Mouse (Mus musculus): Measurements from ENCODE around the gene Eya3.
"Not testable (repeated sequence)": the region's sequence is repeated elsewhere in the genome, so short reads cannot be mapped to it uniquely, and the experiment has no call there.

The Eya3 gene

GRCm38 (mm10) chr4:132638461-132639190, at the start of gene Eya3:
Eya3 (plus strand) TSS chr4:132638987.
- DNase-seq (ENCODE audit: low read depth, low spot score): peak; percentile 99

GRCm38 (mm10) chr4:132590642-132591041, 48.1 kb upstream of the Eya3 start:
- no peak for DNase-seq (ENCODE audit: low read depth, low spot score)

DNA sequence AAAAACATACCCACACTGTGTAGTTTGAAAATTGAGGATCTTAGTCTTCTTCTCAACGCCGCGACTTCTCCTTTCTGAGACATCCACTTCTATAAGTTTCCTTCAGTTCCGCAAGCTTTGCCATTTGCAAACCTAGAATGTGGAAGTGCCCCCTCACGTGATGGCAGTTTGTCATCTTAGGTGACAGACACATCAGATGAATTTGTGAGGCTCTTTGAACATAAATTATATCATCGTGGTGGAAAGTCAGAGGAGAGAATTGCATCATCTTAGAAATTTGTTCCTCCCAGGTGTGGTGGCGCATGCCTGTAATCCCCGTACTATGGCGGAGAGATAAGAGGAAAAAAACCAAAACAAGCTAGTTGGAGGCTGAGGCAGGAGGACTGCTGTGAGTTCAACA, 45.8 kb upstream of the Eya3 start:
- DNase-seq (ENCODE audit: low read depth, low spot score): no peak

DNA sequence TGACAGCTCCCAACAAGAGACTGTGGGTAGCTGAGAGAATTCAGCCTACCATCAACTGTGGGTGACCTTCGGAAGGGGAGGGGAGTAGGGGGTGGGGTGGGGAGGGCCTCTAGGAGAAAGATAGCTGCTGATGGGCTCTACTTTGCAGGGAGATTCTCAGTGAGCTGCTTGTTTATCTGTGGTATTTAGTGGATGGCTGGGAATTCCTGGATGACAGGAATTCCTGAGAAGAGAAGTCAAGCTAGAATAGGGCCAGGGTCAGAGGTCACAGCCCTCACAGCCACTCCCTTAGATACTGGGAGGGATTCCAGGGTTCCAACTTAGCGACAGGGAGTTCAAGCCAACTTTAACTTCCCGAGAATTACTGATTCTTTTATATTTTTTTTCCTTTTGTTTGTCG, 44.6 kb upstream of the Eya3 start:
- DNase-seq (ENCODE audit: low read depth, low spot score): peak; percentile 93

DNA sequence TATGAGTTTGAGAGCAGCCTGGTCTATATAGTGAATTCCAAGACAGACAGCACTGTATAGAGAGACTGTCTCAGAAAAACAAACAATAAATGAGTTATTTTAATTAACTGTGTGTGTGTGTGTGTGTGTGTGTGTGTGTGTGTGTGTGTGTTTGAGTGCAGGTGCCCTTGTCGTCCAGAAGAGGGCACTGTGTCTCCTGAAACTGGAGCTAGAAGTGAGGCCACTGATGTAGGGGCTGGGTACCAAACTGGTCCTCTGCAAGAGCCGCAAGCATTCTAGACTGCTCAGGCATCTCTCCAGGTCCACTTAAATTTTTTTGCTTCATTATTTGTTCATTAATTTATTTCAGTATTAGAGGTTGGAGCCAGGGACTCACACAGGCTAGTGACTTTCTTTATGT, 39.9 kb upstream of the Eya3 start:
- peak; percentile 64 for DNase-seq (ENCODE audit: low read depth, low spot score)

- no peak for DNase-seq (ENCODE audit: low read depth, low spot score)
Measured at GRCm38 (mm10) chr4:132599764-132600163, 39.0 kb upstream of the Eya3 start.

- no peak for DNase-seq (ENCODE audit: low read depth, low spot score)
Measured at GRCm38 (mm10) chr4:132600465-132600864, 38.3 kb upstream of the Eya3 start.

GRCm38 (mm10) chr4:132601242-132601641, 37.5 kb upstream of the Eya3 start:
- DNase-seq (ENCODE audit: low read depth, low spot score): not testable (repeated sequence)

- no peak for DNase-seq (ENCODE audit: low read depth, low spot score)
Measured at GRCm38 (mm10) chr4:132603468-132603867, 35.3 kb upstream of the Eya3 start.

- no peak for DNase-seq (ENCODE audit: low read depth, low spot score)
Measured at GRCm38 (mm10) chr4:132605816-132606215, 33.0 kb upstream of the Eya3 start.

GRCm38 (mm10) chr4:132608147-132608546, 30.6 kb upstream of the Eya3 start:
- DNase-seq (ENCODE audit: low read depth, low spot score): peak; percentile 49

DNA sequence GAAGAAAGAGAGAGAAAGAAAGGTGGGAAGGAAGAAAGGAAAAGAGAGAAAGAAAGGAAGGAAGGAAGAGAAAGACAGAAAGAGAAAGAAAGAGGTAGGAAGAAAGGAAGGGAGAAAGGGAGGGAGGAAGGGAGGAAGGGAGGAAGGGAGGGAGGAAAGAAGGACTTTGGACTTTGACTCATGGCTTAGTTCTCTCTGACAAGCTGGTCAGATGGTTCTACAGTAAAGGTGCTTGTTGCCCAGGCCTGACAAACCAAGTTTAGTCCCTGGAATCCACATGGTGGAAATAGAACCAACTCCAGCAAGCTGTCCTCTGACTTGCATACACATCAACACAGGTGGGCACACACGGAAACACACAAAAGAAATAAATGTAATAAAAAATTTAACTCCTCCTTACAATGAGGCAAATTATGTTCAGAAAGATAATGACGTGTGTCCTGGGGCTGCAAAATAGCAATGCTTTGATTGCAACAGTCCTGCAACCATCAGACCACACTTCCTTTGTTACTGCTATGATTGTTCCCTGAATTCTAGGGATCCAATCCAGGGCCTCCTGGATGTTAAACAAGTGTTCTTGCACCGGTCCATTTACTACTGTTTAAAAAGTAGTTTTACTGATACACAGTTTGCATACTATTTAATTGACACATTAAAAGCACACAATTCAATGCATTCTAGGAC, 28.3 kb upstream of the Eya3 start:
- no peak for DNase-seq (ENCODE audit: low read depth, low spot score)

- no peak for DNase-seq (ENCODE audit: low read depth, low spot score)
Measured at GRCm38 (mm10) chr4:132611320-132611719, 27.5 kb upstream of the Eya3 start.

GRCm38 (mm10) chr4:132617873-132618272, 20.9 kb upstream of the Eya3 start:
- no peak for DNase-seq (ENCODE audit: low read depth, low spot score)

DNA sequence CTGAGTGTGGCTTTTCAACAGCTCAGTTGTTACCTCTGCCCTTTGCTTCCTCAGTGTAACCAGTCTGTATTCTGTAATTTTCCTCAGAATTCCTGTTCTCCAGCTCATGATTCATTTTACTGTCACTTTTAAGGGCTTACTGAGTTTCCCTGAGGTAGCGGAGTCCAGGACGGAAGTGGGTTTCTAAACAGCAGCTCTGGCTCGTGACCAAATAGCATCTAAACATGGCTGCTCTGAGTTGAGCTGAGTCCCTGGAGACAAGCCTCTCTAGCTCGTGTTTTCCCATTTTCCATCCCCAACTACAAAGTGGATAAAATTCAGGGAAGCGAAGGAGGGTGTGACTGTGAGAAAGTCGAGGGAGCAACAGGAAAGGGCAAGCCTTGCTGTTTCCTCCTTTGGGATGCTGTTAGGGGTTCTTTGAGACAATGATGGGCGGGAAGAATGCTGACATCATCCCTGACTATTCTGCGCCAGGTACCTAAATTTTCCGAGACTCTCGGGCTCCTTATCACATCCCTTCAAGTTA, 19.9 kb upstream of the Eya3 start:
- no peak for DNase-seq (ENCODE audit: low read depth, low spot score)

DNA sequence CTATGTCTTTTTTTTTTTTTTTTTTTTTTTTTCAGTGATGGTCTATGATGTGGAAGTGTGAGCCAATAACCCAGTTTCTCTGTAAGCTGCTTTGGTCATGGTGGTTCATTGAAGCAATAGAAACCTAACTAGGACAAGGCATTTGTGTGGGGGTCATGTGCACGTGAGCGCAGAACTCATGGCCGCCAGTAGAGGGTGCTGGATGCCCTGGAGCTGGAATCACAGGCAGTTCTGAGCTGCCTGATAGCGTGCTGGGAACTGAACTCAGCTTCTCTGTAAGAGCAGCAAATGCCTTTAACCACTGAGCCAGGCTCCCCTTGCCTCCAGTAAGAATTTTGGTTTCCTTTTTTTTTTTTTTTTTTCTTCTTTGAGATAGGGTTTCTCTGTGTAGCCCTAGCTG, 18.7 kb upstream of the Eya3 start:
- peak; percentile 83 for DNase-seq (ENCODE audit: low read depth, low spot score)

DNA sequence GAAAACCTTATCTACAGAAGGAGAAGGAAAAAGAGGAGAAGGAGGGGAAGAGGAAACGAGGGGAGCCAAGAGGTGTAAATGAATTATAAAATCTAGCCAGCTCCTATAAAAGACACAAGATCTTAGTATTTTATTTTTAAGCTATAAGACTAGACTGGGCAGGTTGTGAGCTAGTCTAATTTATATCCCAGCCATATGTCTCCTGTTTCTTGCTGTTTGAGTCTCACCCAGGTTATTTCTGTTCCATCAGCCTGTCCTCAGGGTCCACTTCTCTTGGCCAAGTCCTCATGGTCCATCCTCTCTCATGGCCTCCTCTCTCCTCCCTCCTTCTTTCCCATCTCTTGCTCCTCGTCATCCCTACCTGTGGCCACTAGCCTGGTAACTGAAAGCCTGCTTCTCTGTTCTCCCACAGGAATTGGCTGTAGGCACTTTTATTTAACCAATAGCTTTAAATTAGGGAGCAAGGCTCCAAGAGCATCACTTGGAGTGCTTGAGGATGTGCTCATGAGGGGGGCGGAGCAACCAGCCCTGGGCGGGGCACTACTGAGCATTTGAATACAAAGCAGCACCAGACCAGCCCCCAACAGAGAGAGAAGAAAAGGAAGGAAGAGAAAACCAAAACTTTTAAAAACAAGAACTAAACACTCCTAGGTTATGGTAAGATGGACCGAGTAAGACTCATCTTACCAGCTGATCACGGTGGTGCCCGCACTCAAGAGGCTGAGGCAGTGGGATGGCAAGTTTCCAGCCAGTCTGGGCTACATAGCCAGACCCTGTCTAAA, 17.3 kb upstream of the Eya3 start:
- peak; percentile 80 for DNase-seq (ENCODE audit: low read depth, low spot score)

GRCm38 (mm10) chr4:132624034-132624657, 14.6 kb upstream of the Eya3 start:
- peak; percentile 80 for DNase-seq (ENCODE audit: low read depth, low spot score)

GRCm38 (mm10) chr4:132628830-132629229, 10.0 kb upstream of the Eya3 start:
- DNase-seq (ENCODE audit: low read depth, low spot score): peak; percentile 56

GRCm38 (mm10) chr4:132635971-132636370, 2.8 kb upstream of the Eya3 start:
- no peak for DNase-seq (ENCODE audit: low read depth, low spot score)

DNA sequence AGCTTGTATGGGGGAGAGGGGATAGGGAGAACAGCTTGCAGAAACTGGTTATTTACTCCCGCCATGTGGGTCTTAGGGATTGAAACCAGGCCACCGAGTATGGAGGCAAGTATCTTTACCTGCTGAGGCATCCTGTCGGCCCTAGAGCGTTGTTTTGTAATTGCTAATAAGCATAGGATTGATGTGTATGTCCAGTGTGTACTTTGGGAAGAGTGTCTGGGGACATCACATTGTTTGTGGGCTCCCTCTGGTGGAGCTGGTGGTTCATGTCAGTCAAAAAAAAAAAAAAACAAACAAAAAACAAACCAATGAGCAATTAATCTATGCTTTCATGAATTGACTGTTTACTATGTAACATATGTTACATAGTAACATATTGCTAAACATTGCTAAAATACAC, 2.2 kb upstream of the Eya3 start:
- peak; percentile 25 for DNase-seq (ENCODE audit: low read depth, low spot score)
